Mouse (Mus musculus) gastrocnemius, postnatal 25 days (tissue): ENCODE results near the gene Pear1. TPM values are rescaled to one million over a fixed set of nuclear protein-coding genes. Genes with fewer than 3 reads are reported as not detected.

ENCODE experiments used
- DNase-seq: peaks from one replicate; pipeline ENCODE4 v3.0.0; 2022
- total RNA-seq, 2 experiments: library from RNA; stranded (reverse); gene quantifications; 1 replicate in 1 of 2; 2 replicates in 1 of 2; pipeline ENCODE4 v1.2.3; 2021

Pear1 gene
- total RNA-seq, 2 experiments from 2014 or later: 6.0 to 11.0 TPM

DNA sequence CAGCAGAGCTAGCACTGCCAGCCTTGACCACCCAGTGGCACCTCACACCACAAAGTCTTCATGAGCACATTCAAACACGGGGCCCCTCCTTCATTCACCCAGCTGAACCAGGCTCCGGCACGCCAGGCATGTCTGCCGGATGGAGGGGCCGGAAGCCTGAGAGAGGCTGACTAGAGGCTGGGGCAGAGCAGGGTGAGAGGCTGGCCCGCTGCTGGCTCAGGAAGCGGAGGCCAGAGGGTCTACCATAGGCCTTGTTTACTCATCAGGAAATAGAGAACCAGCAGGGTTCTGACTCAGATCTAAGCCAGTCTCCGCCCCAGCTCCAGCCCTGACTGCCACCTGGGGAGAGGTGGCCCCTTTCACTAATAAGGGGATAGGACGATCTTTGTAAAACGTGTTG lies 59.0 kb downstream of the Pear1 start:
- peak; percentile 41 for DNase-seq

DNA sequence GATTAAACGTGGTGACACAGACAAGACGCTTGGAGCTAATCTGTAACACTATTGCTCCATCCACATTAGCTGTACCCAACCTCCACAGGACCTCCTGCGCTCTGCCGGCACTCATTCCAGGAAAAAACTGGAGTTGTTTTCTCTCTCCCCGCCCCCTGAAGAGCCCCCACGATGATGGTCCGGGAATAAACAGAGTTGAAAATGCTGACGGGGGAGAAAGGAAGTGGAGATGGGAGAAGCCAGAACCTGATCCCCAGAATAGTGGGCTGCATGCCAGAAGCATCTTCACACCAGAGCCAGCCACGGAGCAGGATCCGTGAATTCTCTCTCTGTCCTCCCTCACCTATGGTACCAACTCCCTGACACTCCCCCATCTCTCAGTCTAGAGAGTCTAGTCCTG lies 59.6 kb downstream of the Pear1 start:
- no peak for DNase-seq

DNA sequence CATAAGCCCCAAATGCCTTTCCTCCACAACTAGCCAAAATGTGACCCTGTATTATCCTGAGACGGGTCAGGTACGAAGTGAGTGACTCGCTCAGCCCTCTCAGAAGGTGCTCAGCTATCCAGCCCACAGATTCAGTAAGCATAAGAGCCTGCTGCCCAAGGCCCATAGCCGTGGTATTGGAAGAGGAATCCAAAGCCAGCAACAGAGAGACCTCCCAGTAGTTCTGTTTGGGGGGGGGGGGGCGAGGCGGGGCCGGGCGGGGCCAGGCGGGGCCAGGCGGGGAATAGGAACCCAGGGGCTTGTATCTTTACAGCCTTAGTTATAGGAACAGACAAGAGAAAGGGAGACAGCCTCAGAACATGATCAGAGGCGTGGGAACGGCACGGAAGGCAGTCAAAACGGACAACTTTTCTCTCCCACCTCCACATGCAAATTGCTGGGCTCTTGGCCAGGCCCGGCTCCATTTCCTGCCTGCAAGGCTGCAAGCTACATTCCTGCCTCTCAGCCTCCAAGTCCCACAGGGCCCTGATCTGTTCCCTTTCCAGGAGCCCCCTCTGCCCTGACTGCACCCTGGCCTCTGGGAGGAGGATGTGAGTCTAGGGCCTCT lies 60.3 kb downstream of the Pear1 start:
- DNase-seq: peak; percentile 81

DNA sequence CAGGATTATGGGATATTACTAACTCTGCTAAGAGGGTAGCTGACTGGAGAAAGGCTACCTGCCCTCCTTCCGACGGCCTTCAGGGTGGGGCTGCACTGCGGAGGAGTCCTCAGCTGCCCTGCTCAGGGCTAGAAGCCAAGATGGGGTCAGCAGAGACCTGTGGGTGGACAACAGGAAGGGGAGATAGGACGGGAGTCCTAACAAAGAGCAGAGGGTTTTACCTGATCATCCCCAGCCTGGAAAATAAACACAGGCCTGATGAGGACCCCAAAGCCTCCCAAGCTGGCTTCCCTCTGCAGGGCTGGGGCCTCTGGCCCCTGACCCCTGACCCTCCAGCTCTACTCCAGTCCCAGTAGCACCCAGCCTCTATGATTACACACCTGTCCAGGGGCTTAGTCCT lies 60.9 kb downstream of the Pear1 start:
- no peak for DNase-seq

DNA sequence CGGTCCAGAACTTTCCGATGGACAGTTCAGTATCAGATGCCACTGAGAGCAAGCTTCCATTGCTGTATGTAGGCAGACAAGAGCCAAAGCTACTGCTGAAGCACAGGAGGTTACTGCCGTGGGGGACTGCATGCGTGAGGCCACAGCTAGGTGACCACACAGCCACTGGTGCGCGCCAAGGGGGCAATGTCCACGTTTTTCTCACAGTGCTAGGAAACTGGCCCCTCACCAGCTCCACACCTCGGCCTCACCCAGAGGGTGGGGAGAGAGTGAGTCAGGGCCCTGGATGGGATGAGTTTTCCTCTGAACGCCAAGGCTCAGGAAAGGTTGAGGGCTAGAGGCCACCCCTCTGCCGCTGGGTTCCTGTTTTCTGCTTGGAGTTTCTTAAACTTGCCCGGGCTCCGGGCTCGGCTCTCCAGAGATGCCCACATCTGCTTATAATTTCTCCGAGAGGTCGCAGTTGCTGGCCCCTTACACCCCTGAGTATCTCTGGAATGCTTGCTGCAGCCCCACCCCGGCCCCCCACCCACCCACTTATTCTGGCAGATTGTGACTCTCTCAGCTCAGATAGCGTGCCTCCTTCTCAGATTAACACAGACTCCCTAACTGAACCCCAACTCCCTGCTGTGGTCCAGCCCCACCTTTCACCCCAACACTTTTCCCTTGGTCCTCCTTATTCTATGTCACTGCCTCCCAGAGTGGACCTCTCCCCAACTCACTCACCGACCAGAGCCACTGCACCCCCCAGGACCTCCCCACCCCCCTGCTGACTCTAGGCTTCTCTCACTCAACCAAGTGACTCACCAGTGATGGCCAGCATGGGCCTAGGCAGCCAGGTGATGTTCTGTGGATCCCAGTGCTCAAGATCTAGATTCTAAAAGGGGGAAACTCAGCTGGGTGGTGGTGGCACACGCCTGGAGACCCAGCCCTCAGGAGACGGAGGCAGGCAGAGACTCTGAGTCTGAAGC lies 62.4 kb downstream of the Pear1 start:
- no peak for DNase-seq

- no peak for DNase-seq
These were observed 65.5 kb downstream of the Pear1 start for GRCm38 (mm10) chr3:87758641-87759040.

DNA sequence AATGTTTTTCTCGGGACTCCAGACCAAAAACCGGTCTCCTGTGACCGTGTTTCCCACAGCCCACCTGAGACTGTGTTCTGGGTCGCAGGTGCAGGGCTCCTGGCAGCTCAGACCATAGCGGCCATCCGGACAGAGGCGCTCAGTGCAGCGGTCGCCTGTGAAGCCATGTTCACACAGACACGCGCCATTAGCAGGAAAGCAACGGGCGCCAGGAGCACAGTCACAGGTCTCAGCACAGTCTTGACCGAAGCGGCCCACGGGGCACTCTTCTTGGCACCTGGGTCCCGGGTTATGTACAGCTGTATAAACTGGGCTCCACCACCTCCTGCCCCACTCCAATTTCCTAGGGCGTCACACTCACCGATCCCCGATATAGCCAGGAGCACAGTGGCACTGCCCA lies 67.6 kb downstream of the Pear1 start:
- DNase-seq: no peak

DNA sequence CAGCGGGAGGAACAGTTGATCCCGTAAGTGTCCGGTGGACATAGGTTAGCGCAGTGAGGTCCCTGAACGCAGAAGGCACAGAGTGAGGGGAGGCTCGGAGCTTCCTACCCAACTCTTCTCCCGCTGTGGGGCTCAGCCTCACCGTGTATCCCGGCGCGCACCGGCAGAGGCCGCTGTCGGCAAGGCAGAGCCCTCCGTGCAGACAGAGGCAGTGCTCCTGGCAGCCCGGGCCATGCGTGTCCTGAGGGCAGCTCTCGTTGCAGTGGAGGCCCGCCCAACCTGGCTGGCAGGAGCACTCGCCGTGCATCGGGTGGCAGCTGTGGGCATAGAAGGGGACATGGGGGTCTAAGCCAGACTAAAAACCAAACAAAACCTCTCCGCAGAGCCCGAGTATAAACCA lies 68.1 kb downstream of the Pear1 start:
- DNase-seq: peak; percentile 80

GRCm38 (mm10) chr3:87753829-87754228 lies 70.3 kb downstream of the Pear1 start:
- no peak for DNase-seq

DNA sequence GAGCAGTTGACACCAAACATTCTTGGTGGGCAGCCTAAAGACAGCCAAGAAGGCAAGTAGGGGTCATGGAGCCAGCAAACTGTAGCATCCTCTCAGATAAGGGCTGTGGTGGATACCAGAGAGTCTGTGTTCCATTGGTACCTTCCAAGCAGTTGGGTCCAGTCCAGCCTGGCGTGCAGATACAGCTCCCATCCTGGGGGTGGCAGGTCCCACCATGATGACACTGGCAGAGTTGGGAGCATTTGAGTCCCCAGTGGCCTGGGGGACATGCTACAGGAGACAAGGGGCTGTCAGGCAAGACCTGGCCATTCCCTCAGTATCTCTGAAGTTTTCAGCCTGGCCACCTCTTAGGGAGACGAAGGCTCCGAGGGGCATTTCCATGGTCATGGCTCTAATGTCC lies 71.5 kb downstream of the Pear1 start:
- no peak for DNase-seq

GRCm38 (mm10) chr3:87749977-87750376 lies 74.1 kb downstream of the Pear1 start:
- no peak for DNase-seq

DNA sequence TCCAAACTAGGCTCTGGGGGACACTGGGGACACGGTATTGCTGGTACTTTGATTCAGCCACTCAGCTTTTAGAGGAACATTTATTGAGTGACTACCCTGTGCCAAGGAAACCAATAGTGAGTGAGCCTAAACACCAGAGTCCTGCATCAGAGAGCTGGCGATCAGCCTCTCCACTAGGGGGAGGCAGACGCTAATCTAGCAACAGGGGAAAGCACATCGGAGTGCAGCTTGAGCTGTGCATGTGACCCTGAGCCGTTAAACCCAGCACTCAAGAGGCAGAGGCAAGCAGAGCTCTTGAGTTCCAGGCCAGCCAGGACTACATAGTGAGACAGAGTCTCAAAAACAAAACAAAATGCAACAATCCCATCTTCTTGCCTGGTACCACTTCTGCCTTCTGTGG lies 75.1 kb downstream of the Pear1 start:
- DNase-seq: peak; percentile 55

GRCm38 (mm10) chr3:87748431-87748830 lies 75.7 kb downstream of the Pear1 start, which contains the start of gene Lrrc71:
Lrrc71 (minus strand) TSS chr3:87748625.
- no peak for DNase-seq

- no peak for DNase-seq
These were observed 79.0 kb downstream of the Pear1 start for GRCm38 (mm10) chr3:87745036-87745659.

DNA sequence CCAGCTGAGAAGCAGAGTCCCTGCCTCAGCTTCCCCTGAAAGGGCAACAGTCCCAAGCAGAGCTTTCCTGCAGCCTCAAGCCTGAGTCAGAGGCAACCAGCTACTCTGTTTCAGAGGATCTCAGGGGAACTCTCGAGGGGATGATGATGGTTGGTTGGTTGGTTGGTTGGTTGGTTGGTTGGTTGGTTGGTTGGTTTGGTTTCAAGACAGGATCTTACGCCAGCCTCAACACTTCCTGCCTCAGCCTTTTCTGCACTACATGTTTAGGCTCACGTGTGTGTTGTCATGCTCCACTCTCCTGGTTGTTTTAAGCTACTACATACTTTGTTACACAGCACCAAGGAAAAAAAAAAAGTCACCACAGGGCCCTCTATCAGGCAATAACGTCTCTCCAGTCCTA lies 80.2 kb downstream of the Pear1 start:
- no peak for DNase-seq

- no peak for DNase-seq
These were observed 81.4 kb downstream of the Pear1 start for GRCm38 (mm10) chr3:87742735-87743134.

DNA sequence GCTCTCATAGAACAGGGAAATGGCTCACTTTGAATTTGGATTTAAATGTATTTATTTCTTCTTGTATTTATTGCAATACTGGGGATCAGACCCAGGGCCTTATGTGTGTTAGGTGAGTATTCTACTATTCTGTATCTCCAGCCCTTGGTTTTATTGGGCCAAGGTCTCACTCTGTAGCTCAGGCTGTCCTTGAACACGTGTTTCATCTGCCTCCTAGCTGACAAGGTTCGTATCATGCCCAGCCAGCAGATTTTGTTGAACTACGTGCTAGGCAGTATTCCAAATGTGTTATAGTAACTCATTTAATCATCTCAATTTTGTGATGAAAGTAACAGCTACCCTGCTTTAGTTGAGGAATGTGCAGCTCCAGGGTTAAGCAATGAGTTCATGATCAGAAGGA lies 82.1 kb downstream of the Pear1 start:
- no peak for DNase-seq

- DNase-seq: no peak
These were observed 85.2 kb downstream of the Pear1 start for GRCm38 (mm10) chr3:87738906-87739305.

- DNase-seq: no peak
These were observed 88.8 kb downstream of the Pear1 start for GRCm38 (mm10) chr3:87735335-87735734.

DNA sequence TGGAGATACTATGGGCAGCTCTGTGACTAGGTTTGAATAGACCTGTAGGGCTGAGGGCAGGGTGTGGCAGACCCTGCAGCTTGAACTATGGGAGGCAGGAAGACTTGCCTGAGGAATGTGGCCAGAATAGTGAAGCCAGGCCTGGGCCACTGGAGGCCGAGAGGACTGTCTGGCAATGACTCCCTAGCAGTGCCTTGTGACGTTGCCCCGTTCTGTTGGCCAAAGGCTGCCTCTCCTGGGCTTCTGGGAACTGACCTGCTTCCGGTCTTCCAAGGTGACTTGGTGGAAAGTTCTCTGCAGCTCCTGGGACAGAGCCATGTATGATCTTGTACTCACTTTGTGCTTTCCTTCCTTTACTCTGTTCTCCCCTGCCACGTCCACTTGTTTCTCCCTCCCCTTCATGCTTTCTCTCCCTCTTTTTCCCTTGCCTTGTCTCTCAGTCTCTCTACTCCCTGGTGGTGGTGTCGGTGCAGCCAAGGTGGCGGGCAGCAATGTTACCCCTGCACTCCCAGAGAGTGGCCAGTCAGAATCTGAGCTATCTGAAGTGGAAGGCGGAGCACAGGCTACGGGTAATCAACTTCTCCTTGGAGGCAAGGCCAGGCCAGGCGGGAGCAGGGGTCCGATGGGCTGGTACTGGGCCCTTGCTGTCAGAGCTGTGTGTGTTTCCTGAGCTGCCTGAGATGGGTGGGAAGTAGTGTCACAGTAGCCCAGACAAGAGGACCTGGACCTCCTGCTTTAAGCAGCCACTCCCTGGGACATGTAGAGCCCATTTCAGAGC lies 89.9 kb downstream of the Pear1 start:
- no peak for DNase-seq

- no peak for DNase-seq
These were observed 91.0 kb downstream of the Pear1 start for GRCm38 (mm10) chr3:87733098-87733497.

DNA sequence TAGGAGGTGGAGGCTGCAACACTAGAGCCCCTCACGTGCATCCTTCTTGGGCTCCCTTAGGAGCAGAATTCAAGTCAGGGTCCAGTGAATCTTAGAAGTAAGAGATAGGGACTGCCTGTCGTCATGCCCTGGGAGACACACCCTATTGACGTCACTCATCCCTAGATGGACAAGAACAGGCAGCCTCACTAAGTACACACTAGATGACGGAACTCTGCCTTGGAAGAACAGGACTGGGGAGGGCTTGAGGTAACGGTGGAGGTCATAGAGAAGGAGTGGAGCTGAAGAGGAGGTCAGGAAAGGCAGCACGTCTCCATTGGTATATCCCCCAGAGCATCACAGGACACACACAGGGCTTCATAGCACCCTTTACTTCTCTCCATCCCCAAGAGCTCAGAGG lies 95.4 kb downstream of the Pear1 start:
- DNase-seq: peak; percentile 2
